Mouse (Mus musculus) lung, adult 2 months (tissue): ENCODE data around the gene Scarf1.

Experiments
- CTCF ChIP-seq: fragments of 200-500 bp; IDR thresholded peaks from 2 replicates; pipeline ENCODE4 v1.5.1; 2011; ENCODE audit warnings: mild to moderate bottlenecking, low read length, control low read depth; ENCODE audit not compliant: insufficient read depth
- POLR2A ChIP-seq: fragments of 200-500 bp; IDR thresholded peaks from 2 replicates; pipeline ENCODE4 v1.6.1; 2011; ENCODE audit warnings: low read depth, mild to moderate bottlenecking, control low read depth, low read length, borderline replicate concordance; ENCODE audit errors: extremely low read depth

- TF ChIP-seq CTCF (no peak), POLR2A (no peak)
Observed at GRCm38 (mm10) chr11:75544713-75545112, 31.4 kb downstream of the Scarf1 start.
